20 mouse cellular contexts compared by ENCODE assay signal in genomic region chr13:57643036-57643435, GRCm38 (mm10).
"Had no signal": no experiment of that assay in that cellular context is flagged by ENCODE, and none has a peak within 500 bp of the region (broad histone marks: within the 10 kb centered on the region; RNA-seq: fewer than 3 reads in every experiment).

No protein-coding gene starts in this region.

- DNase-seq: kidney, adult 9 months; kidney, postnatal 14 days; kidney, postnatal 4 days; left cerebral cortex, postnatal 4 days; liver, postnatal 0 days; lung, embryonic 14.5 days; midbrain, embryonic 14.5 days; right cerebral cortex, adult 18-20 months; right cerebral cortex, postnatal 14 days; right cerebral cortex, postnatal 4 days; thymus, adult 2 months; thymus, postnatal 14 days; thymus, postnatal 4 days had no signal

- H3K4me2 ChIP-seq: limb, embryonic 12.5 days; limb, embryonic 15.5 days; liver, embryonic 11.5 days; lung, embryonic 14.5 days; midbrain, embryonic 11.5 days had no signal

- H3K36me3 ChIP-seq: limb, embryonic 12.5 days; limb, embryonic 15.5 days had no signal

- ATAC-seq: liver, postnatal 0 days; lung, postnatal 0 days had no signal

- H3K27me3 ChIP-seq: limb, embryonic 12.5 days; limb, embryonic 15.5 days had no signal

- H3K27ac ChIP-seq: limb, embryonic 12.5 days; limb, embryonic 15.5 days; liver, embryonic 14.5 days; stomach, postnatal 0 days had no signal

- H3K4me3 ChIP-seq: limb, embryonic 12.5 days; limb, embryonic 15.5 days had no signal

- H3K4me1 ChIP-seq: limb, embryonic 12.5 days; limb, embryonic 15.5 days had no signal

- H3K9ac ChIP-seq: limb, embryonic 12.5 days; limb, embryonic 15.5 days; liver, embryonic 14.5 days; liver, postnatal 0 days; lung, embryonic 14.5 days had no signal

- H3K9me3 ChIP-seq: limb, embryonic 12.5 days; limb, embryonic 15.5 days had no signal
